Mouse (Mus musculus): ENCODE data around the gene Pde6h.

GRCm38 (mm10) chr6:136902527-136902926 lies 21.1 kb upstream of the Pde6h start:
- TF ChIP-seq CTCF (IDR thresholded peaks at IDR 0.05), result no peak
- TF ChIP-seq EP300 (IDR thresholded peaks at IDR 0.05), result no peak
